Mouse (Mus musculus) kidney, adult 8-10 months (tissue): ENCODE data around the gene Mbnl3.
A peak's percentile ranks its signal among the peaks of the same experiment; 100 is the strongest.

Experiments
- DNase-seq, 2 experiments: peaks; one replicate each; pipeline ENCODE4 v3.0.0; 2022

Gene Mbnl3

GRCm38 (mm10) chrX:51206432-51206831 is at the start of gene Mbnl3:
Mbnl3 (minus strand) TSS chrX:51206532.
- DNase-seq: no peak

DNA sequence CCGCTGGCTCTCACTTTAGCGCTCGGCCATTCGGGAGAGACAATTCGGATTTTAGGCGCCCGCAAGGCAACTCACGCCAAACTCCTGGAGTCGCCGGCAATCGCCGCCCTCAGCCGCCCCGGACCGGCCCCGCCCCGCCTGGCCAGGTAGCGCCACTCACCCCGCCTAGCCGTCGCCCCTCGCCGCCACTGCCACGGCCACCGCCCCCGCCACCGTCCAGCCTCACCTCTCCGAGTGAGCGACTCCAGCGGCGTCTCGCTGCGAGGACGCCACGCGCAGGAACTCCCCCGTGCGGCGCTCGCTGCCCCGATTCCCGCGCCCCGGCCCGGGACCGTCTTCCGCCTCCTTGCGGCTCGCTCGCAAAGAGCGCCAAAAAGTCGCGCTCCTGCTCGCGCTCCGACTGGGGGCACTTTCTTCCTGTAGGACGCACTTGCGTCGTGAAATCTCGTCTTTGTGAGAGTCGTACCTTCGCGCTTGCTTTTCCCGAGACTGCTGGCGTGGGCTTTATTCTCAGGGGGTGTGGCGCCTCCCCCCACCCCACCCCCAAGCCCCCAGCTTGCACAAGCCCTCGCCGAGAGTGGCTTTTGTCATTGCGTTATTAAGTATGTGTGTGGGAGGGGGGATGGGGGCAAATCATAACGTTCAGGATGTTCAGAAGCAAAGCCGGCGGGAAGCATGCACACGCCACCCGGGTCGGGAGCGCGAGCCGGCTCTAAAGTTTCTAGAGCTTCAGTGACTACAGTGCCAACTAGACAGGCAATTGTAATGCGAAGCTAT is 596 bp downstream of the Mbnl3 start:
- peak; percentile 9 to 11 for DNase-seq

GRCm38 (mm10) chrX:51204626-51205547 is 1.4 kb downstream of the Mbnl3 start:
- DNase-seq: peak; percentile 10 to 24

GRCm38 (mm10) chrX:51197012-51197411 is 9.3 kb downstream of the Mbnl3 start:
- no peak for DNase-seq

DNA sequence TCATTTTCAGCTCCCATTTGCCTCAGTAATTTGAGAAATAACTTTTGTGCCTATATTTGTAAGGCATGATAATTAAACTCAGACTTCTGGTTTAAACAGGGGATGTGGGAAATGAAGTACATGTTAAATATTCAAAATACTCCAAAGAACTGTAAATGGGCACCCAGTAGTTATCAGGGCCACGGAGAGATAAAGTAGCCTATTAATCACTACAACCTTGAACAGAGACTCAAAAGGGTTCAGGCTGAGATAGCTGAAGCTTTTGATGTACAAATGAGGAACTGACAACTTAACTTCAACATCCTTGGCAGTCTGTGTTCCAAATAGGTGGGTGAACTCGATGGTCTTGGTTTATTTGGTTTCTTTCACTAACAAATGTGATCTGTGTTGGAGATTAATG is 34.4 kb downstream of the Mbnl3 start:
- DNase-seq: no peak

DNA sequence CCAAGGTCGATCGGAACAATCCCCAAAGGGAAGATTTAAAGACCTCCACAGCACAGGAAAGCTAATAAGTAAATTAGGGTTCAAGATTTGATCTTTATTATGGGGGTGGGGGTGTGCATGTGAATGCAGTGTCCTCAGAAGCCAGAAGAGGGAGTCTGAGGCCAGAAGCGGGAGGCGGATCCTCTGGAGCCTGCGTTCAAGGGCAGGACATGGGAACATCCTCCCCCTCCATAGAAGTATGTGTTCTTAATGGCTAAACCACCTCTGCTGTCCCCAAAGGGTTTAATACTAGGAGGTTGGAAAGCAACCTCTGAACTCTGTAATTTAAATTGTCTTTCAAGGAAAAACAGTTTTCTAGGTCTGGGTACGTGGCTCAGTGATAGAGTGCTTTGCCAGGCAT is 34.9 kb downstream of the Mbnl3 start:
- DNase-seq: no peak

DNA sequence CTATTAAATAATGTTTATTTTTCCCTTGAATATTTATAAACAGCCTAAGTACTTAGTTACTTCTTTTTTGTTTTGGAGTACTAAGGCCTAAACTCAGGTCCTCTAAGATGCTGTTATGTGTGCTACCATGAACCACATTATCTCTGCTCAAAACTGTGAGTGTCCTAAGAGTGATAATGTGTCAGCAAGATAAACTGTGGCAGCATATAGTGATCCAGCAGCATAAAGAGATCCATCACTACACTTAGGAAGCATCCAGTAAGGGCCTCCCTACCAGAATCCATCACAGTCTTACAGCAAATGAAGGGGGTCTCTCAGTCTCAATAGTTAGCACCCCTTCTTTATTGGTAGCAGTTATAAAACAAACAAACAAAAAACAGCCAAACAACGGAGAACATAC is 35.9 kb downstream of the Mbnl3 start:
- DNase-seq: no peak

DNA sequence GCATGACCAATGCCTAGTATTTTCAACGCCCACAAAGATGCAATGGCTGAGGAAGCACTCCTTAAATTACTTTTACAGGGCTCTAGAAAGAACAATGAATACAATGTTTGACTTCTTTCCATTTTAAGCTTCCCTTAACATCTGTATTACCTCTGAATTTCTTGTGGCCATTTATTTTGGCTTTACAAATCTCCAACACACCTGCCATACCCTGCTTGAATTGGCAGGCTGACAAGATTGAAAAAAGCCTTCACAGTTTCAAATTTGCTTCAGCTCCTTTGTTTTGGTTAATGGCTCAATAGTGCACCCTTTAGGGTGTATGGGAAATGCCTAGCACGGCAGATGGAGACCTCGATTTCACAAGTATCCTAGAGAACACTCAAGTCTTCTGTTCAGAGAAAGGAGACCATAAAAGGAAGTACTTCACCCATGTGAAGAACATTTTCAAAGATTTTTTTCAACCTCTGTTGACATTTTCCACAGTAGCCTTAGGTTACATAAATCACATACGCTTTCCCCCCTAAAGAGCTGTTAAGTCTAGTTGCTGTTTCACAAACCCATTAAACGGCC is 36.8 kb downstream of the Mbnl3 start:
- no peak for DNase-seq

GRCm38 (mm10) chrX:51167976-51168375 is 38.4 kb downstream of the Mbnl3 start:
- DNase-seq: no peak

GRCm38 (mm10) chrX:51164766-51165165 is 41.6 kb downstream of the Mbnl3 start:
- DNase-seq: no peak

DNA sequence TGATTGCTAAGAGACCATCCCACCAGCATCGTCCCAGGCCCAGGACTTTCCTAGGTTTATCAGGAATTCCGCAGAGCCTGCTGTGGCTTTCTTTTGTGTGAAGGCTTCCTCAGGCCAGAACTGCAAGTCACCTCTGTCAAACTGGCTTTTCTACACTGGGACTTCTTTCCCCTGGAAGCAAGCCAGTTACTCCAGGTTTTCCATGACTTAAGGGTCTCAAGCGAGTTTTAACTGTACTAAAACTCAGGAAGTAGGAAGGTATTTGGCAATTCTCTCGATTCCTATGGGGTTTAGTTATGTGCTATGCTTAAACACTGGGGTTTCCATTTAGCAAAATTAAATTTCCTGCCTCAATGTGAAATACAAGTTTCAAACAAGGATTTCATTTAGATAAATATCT is 57.9 kb downstream of the Mbnl3 start:
- DNase-seq: no peak

GRCm38 (mm10) chrX:51146351-51146750 is 60.0 kb downstream of the Mbnl3 start:
- peak; percentile 7 to 9 for DNase-seq

DNA sequence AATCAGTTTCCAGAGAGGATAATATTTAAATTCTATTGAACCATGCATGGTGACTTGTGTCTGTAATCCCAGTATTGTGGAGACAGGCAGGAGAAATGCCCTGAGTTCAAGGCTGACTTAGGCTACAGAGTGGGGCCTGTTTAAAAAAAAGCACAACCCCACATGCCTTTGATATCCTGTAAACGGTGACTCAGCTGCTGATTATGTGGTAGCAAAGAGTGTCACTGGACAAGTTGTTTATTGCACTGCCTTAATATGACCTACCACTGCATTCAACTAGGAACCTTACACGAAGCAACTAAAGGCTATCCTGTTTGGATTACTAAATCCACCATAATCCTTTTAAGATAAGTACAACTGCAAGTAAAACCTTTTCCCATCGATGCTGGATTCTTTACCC is 66.3 kb downstream of the Mbnl3 start:
- DNase-seq: no peak

DNA sequence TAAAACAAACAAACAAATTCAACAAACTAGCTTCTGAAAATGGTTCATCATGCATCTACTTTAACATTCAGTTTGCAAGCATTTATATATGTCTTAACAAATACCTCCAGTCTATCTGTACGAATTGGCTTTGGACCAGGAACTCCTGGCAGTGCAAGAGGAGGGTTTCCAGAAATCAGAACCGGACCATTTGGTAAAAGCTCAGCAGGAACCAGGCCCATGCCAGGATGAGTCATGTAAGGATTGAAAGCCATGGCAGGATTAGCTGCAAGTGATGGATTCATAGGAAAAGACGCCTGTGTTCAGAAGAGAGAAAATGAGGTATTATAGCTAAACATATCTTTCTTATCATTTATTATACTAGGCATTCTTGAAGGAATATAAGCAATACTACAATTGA is 75.0 kb downstream of the Mbnl3 start:
- no peak for DNase-seq

DNA sequence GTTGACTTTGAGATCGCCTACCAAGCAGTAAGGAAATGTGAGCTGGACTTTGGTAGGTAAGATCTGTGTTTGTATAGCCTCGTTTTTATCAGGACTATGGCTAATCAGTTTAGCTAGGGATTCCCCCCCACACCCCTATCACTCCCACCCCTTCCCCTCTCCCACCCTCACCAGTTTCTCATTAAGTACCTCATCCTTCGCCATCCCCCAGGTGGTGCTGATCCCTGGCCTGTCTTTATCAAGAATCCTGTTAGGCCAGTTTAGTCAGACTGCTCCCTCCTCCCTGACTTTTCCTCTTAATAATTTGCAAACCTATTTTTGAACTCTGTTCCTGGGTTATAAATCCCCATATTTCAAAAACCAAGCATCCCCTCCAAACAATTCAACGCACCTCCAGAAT is 103.6 kb downstream of the Mbnl3 start:
- no peak for DNase-seq

DNA sequence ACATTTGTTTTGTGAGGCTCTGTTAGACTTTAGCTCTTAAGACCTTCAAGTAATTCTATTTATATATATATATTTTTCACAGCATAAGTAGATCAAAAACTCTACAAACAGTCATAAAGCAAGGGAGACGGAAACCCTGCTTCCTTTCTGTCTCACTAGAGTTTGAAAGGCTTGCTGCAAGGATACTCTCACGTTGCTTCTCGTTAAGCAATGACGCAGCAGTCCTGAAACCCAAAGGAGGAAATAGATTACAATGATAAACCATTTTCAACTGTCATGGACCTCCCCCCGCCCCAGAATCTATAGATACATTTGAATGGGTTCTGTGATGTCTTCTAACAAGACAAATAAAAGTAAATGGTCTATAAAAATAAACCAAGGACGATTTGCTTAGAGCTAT is 121.4 kb downstream of the Mbnl3 start:
- DNase-seq: no peak

GRCm38 (mm10) chrX:51084211-51084610 is 122.1 kb downstream of the Mbnl3 start:
- DNase-seq: no peak

- peak in 1 of 2 experiments; percentile 16 for DNase-seq
These were observed 129.6 kb downstream of the Mbnl3 start for GRCm38 (mm10) chrX:51076744-51077143.
